Mouse (Mus musculus): ENCODE measurements around the gene Gm43720. TPM values are rescaled to one million over a fixed set of nuclear protein-coding genes. Genes with fewer than 3 reads are reported as not detected.

Gene Gm43720
- polyA plus RNA-seq, 1 experiment from 2014 or later = 0.23 TPM

DNA sequence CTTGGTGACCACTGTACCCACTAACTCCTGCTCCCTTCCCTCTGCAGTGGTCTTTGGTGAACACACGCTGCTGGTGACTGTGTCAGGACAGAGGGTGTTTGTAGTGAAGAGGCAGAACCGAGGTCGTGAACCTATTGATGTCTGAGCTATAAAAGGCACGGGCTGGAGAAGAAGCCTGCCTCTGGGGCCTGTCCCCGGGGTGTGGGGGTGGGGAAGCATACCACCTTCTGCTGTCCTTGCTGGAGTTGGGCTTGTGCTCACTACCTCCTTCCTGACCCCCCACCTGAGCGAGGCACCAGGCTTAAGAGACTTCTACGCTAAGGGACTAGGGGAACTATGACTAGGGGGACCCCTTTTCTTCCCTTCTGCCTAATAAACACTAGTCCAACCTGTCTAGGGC, 20.8 kb downstream of the Gm43720 start:
- H3K9ac ChIP-seq (replicated peaks; ENCODE audit: low read depth, low read length) = no peak overlapping the region
- H3K4me1 ChIP-seq (ENCODE audit: control insufficient read depth, insufficient read depth, low read length) = peaks cover 10% of the 10 kb centered on the region; the same call in 1 of the 2 replicates
- H3K27me3 ChIP-seq (ENCODE audit: control insufficient read depth, insufficient read depth, low read length) = no peaks in the 10 kb centered on the region
- peaks cover 30% of the 10 kb centered on the region for H3K36me3 ChIP-seq (ENCODE audit: control insufficient read depth, insufficient read depth, low read length)
- H3K4me2 ChIP-seq (replicated peaks; ENCODE audit: low read depth, low read length) = no peak overlapping the region
- ATAC-seq (ENCODE audit: insufficient number of reproducible peaks, insufficient read depth, low FRiP score, low read depth) = no peak
- H3K9me3 ChIP-seq (ENCODE audit: control insufficient read depth, low read depth, low read length) = no peaks in the 10 kb centered on the region
- H3K4me3 ChIP-seq (ENCODE audit: low read depth, low read length) = no peak overlapping the region
- WGBS = 68% methylated on average over 7 of the region's 7 CpGs
- no peak overlapping the region for H3K27ac ChIP-seq (ENCODE audit: low read length)

DNA sequence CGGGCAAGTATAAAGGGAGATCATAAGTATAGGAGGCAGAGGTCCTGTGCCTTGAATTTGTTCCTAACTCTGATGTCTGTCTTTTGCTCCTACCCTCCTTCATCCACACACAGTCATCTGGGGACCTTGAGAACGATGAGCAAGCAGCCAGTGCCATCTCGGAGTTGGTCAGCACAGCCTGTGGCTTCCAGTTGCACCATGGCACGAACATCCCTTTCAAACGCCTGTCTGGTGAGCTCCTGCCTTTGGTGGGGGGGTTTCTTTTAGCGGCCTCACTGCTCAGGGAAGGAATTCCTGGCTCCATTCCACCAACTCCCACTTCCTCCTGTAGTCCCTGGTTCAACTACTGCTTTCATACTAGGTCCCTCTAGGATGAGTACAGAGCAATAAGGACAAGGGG, 21.2 kb downstream of the Gm43720 start:
- Histone ChIP-seq H3K4me3 (ENCODE audit: low read depth, low read length) (no peak overlapping the region), H3K4me1 (ENCODE audit: control insufficient read depth, insufficient read depth, low read length) (peaks cover 10% of the 10 kb centered on the region; the same call in 1 of the 2 replicates), H3K4me2 (replicated peaks; ENCODE audit: low read depth, low read length) (no peak overlapping the region), H3K9ac (replicated peaks; ENCODE audit: low read depth, low read length) (no peak overlapping the region), H3K27me3 (ENCODE audit: control insufficient read depth, insufficient read depth, low read length) (no peaks in the 10 kb centered on the region), H3K27ac (ENCODE audit: low read length) (no peak overlapping the region), H3K36me3 (ENCODE audit: control insufficient read depth, insufficient read depth, low read length) (peaks cover 30% of the 10 kb centered on the region), H3K9me3 (ENCODE audit: control insufficient read depth, low read depth, low read length) (no peaks in the 10 kb centered on the region)
- WGBS = 88% methylated on average over 6 of the region's 6 CpGs
- ATAC-seq (ENCODE audit: insufficient number of reproducible peaks, insufficient read depth, low FRiP score, low read depth) = no peak

DNA sequence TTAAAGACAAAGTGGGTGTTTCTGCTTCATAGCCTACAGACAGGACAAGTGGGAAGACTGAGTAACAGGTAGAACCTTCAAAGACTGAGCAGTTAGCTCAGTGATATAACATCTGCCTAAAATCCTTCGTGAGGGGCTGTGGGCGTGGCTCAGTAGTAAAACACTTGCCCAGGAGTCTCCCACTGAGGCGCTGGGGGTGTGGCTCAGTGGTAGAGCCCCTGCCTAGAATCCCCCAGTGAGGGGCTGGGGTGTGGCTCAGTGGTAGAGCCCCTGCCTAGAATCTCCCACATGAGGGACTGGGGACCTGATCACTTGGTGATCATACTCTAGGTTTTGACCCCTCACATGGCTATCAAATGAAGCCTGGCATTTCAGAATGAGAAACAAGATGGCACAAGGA, 21.7 kb downstream of the Gm43720 start:
- no peak for ATAC-seq (ENCODE audit: insufficient number of reproducible peaks, insufficient read depth, low FRiP score, low read depth)
- Histone ChIP-seq H3K4me3 (ENCODE audit: low read depth, low read length) (no peak overlapping the region), H3K36me3 (ENCODE audit: control insufficient read depth, insufficient read depth, low read length) (peaks cover 30% of the 10 kb centered on the region), H3K4me2 (replicated peaks; ENCODE audit: low read depth, low read length) (no peak overlapping the region), H3K27me3 (ENCODE audit: control insufficient read depth, insufficient read depth, low read length) (no peaks in the 10 kb centered on the region), H3K4me1 (ENCODE audit: control insufficient read depth, insufficient read depth, low read length) (peaks cover 9% of the 10 kb centered on the region; the same call in 1 of the 2 replicates), H3K9me3 (ENCODE audit: control insufficient read depth, low read depth, low read length) (no peaks in the 10 kb centered on the region), H3K9ac (replicated peaks; ENCODE audit: low read depth, low read length) (no peak overlapping the region), H3K27ac (ENCODE audit: low read length) (no peak overlapping the region)
- 76% methylated on average over 3 of the region's 3 CpGs for WGBS

DNA sequence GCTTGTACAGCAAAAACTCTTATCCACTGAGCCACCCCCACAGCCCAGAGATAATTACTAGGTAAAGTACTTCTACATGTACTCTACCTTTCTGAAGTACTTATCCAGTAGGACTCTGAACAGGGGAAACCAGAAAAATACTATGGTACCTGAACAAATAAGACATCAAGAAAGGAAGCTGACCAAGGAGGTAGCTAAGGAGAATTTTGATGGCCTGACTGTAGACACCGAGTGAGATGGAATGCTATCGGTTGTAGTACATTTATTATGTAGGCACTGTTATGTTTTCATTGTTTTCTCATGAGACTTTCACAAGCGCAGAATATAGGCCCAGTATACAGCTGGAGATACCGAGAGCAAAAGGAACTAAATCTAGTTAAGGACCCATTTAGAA, 22.2 kb downstream of the Gm43720 start:
- peaks cover 30% of the 10 kb centered on the region for H3K36me3 ChIP-seq (ENCODE audit: control insufficient read depth, insufficient read depth, low read length)
- H3K4me1 ChIP-seq (ENCODE audit: control insufficient read depth, insufficient read depth, low read length) = peaks cover 5% of the 10 kb centered on the region; the same call in 1 of the 2 replicates
- H3K27ac ChIP-seq (ENCODE audit: low read length) = no peak overlapping the region
- 89% methylated on average over 4 of the region's 4 CpGs for WGBS
- no peak for ATAC-seq (ENCODE audit: insufficient number of reproducible peaks, insufficient read depth, low FRiP score, low read depth)
- no peak overlapping the region for H3K9ac ChIP-seq (replicated peaks; ENCODE audit: low read depth, low read length)
- no peaks in the 10 kb centered on the region for H3K9me3 ChIP-seq (ENCODE audit: control insufficient read depth, low read depth, low read length)
- H3K4me3 ChIP-seq (ENCODE audit: low read depth, low read length) = no peak overlapping the region
- no peaks in the 10 kb centered on the region for H3K27me3 ChIP-seq (ENCODE audit: control insufficient read depth, insufficient read depth, low read length)
- no peak overlapping the region for H3K4me2 ChIP-seq (replicated peaks; ENCODE audit: low read depth, low read length)

DNA sequence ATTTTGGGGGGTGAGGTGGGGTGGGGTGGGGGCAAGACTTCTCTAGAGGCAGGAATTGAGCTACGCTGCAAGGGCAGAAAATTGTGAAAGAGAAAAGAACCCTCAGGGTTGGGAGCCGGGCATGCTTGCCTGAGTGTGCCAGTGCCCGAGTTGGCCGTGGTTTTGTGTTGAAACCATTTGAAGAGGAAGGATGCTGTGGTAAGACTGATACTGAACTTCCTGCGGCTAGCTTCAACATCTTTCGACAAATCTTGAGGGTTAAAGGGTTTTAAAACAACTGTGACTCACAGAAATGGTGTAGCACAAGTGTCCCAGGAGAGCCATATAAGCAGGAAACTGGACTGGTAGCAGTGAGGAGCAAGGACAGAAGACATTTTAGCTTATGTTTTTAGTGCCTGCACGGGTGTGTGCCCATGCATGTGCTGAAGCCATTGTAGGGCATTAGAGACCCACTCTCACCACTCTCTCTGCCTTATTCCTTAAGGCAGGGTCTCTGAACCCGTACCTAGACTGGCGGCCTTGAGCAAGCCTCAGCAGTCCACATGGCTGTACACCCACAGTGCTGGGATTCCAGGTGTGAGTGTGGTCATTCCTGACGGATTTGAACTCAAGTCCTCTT, 22.7 kb downstream of the Gm43720 start:
- Histone ChIP-seq H3K4me3 (ENCODE audit: low read depth, low read length) (no peak overlapping the region), H3K4me1 (ENCODE audit: control insufficient read depth, insufficient read depth, low read length) (no peaks in the 10 kb centered on the region), H3K9ac (replicated peaks; ENCODE audit: low read depth, low read length) (no peak overlapping the region), H3K27me3 (ENCODE audit: control insufficient read depth, insufficient read depth, low read length) (no peaks in the 10 kb centered on the region), H3K36me3 (ENCODE audit: control insufficient read depth, insufficient read depth, low read length) (peaks cover 30% of the 10 kb centered on the region), H3K27ac (ENCODE audit: low read length) (no peak overlapping the region), H3K9me3 (ENCODE audit: control insufficient read depth, low read depth, low read length) (no peaks in the 10 kb centered on the region), H3K4me2 (replicated peaks; ENCODE audit: low read depth, low read length) (no peak overlapping the region)
- 81% methylated on average over 10 of the region's 10 CpGs for WGBS
- no peak for ATAC-seq (ENCODE audit: insufficient number of reproducible peaks, insufficient read depth, low FRiP score, low read depth)

DNA sequence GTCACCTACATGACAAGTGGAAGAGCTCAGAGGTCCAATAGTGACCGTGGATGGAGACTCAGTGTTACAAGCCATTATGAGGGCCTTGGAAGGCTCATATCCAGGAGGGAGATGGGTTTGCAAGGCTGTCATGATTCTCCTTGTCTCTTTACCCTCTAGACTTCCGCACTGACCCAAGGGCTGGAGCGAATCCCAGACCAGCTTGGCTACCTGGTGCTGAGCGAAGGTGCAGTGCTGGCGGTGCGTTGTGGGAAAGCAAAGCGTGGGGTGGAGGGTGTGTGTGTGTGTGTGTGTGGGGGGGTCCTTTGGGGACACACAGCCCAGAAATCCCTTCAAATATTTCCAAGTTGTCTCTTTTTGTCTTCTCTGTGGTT, 23.7 kb downstream of the Gm43720 start:
- peak overlapping the region; percentile 51 for H3K4me3 ChIP-seq (ENCODE audit: low read depth, low read length)
- peak overlapping the region; percentile 54 for H3K4me2 ChIP-seq (replicated peaks; ENCODE audit: low read depth, low read length)
- no peaks in the 10 kb centered on the region for H3K9me3 ChIP-seq (ENCODE audit: control insufficient read depth, low read depth, low read length)
- peak; percentile 7; the same call in 1 of the 2 replicates for ATAC-seq (ENCODE audit: insufficient number of reproducible peaks, insufficient read depth, low FRiP score, low read depth)
- peaks cover 26% of the 10 kb centered on the region for H3K36me3 ChIP-seq (ENCODE audit: control insufficient read depth, insufficient read depth, low read length)
- no peaks in the 10 kb centered on the region for H3K27me3 ChIP-seq (ENCODE audit: control insufficient read depth, insufficient read depth, low read length)
- no peaks in the 10 kb centered on the region for H3K4me1 ChIP-seq (ENCODE audit: control insufficient read depth, insufficient read depth, low read length)
- WGBS = 20% methylated on average over 7 of the region's 7 CpGs
- peak overlapping the region; percentile 49; the same call in 1 of the 2 replicates for H3K27ac ChIP-seq (ENCODE audit: low read length)
- H3K9ac ChIP-seq (replicated peaks; ENCODE audit: low read depth, low read length) = peak overlapping the region; percentile 8; the same call in 1 of the 2 replicates

DNA sequence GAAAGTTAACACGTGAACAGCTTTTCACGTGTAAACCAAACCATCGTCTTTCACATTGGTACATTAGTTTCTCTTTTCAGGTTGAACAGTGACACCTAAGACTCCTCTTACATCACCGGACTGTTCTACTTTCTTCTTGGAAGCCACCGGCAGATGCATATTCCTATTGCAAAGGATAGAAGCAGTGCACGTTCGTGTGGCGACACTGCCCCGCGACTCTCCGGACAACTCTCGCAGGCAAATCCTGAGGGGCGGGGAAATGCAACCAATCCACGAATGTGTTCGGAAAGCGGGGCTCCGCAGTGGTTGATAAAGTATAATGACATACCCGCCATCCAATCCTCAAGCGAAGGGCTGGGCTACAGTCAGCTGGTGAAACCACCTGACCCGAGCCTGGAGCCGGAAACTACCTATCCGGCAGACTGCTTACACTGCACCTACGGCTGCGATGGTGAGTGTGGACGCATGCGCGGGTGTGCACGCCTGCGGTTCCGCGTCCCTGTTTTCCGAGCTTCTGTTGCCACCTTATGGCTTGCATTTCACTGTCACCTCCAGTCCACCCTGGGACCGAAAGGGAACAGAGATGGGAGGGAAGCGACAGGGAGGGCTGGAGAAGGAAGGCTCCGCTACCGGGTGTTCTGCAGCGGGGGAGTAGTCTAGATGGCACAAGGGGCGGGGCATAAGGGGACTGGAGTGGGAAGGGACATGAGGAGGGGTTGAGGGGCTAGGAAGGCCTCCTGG, 24.2 kb downstream of the Gm43720 start, which contains the start of gene Lamtor4:
TSS of gene Lamtor4 (plus strand) at position 130 of the 741 bp plus-strand sequence.
- peak within 1 kb of the TSS; percentile 49; the same call in 1 of the 2 replicates for H3K27ac ChIP-seq (ENCODE audit: low read length)
- peak; percentile 99 for ATAC-seq (ENCODE audit: insufficient number of reproducible peaks, insufficient read depth, low FRiP score, low read depth)
- H3K9me3 ChIP-seq (ENCODE audit: control insufficient read depth, low read depth, low read length) = no peaks in the 10 kb centered on the region
- H3K4me1 ChIP-seq (ENCODE audit: control insufficient read depth, insufficient read depth, low read length) = no peaks in the 10 kb centered on the region
- peak within 1 kb of the TSS; percentile 51 for H3K4me3 ChIP-seq (ENCODE audit: low read depth, low read length)
- under 1% methylated on average over 38 of the region's 38 CpGs for WGBS
- H3K4me2 ChIP-seq (replicated peaks; ENCODE audit: low read depth, low read length) = peak within 1 kb of the TSS; percentile 54
- H3K27me3 ChIP-seq (ENCODE audit: control insufficient read depth, insufficient read depth, low read length) = no peaks in the 10 kb centered on the region
- peaks cover 21% of the 10 kb centered on the region for H3K36me3 ChIP-seq (ENCODE audit: control insufficient read depth, insufficient read depth, low read length)
- peak within 1 kb of the TSS; percentile 8 for H3K9ac ChIP-seq (replicated peaks; ENCODE audit: low read depth, low read length)

DNA sequence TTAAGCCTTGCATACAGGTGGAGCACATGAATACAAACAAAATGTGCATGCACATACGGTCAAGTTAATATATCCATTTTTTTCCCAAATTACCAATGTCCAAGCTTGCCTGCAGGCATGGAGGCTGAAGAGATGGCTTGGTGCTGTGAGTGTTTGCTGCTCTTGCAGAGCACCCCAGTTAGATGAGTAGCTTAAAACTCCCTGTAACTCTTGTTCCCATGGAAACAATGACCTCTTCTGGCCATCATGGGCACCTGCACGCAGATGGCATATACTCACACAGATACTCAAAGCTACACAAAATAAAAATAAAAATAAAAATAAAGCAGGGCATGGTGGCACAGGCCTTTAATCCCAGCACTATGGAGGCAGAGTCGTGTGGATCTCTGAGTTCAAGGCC, 26.7 kb downstream of the Gm43720 start:
- ATAC-seq (ENCODE audit: insufficient number of reproducible peaks, insufficient read depth, low FRiP score, low read depth) = no peak
- Histone ChIP-seq H3K9ac (replicated peaks; ENCODE audit: low read depth, low read length) (no peak overlapping the region), H3K36me3 (ENCODE audit: control insufficient read depth, insufficient read depth, low read length) (no peaks in the 10 kb centered on the region; the same call in 1 of the 2 replicates), H3K4me3 (ENCODE audit: low read depth, low read length) (no peak overlapping the region), H3K4me2 (replicated peaks; ENCODE audit: low read depth, low read length) (no peak overlapping the region), H3K4me1 (ENCODE audit: control insufficient read depth, insufficient read depth, low read length) (no peaks in the 10 kb centered on the region), H3K27ac (ENCODE audit: low read length) (no peak overlapping the region), H3K9me3 (ENCODE audit: control insufficient read depth, low read depth, low read length) (no peaks in the 10 kb centered on the region), H3K27me3 (ENCODE audit: control insufficient read depth, insufficient read depth, low read length) (no peaks in the 10 kb centered on the region)
- 86% methylated on average over 3 of the region's 3 CpGs for WGBS
